Mouse (Mus musculus) heart, adult 2 months (tissue): ENCODE data around the gene Tsen34. TPM values are rescaled to one million over a fixed set of nuclear protein-coding genes. Genes with fewer than 3 reads are reported as not detected.
A peak's percentile ranks its signal among the peaks of the same experiment; 100 is the strongest.

Source experiments
- DNase-seq, 2 experiments: peaks; one replicate each; pipeline ENCODE4 v3.0.0; 2021
- H3K27ac ChIP-seq: fragments of 200-600 bp; 2 replicates; pipeline ENCODE4 v1.8.1; 2022
- H3K27me3 ChIP-seq: fragments of 200-500 bp; 2 replicates; pipeline ENCODE4 v1.6.1; 2012; ENCODE audit warnings: mild to moderate bottlenecking, low read length, inconsistent platforms, mixed read lengths; ENCODE audit not compliant: control insufficient read depth, insufficient read depth
- H3K36me3 ChIP-seq: fragments of 200-500 bp; 2 replicates; pipeline ENCODE4 v1.6.1; 2012; ENCODE audit warnings: low read length, inconsistent platforms; ENCODE audit not compliant: control insufficient read depth, insufficient read depth
- H3K4me1 ChIP-seq: fragments of 200-500 bp; 2 replicates; pipeline ENCODE4 v1.6.1; 2011; ENCODE audit warnings: low read length; ENCODE audit not compliant: control insufficient read depth, insufficient read depth
- H3K4me3 ChIP-seq: fragments of 200-600 bp; 2 replicates; pipeline ENCODE4 v1.8.1; 2022
- H3K79me2 ChIP-seq: fragments of 200-500 bp; replicated peaks from 2 replicates; pipeline ENCODE4 v1.6.1; 2012; ENCODE audit warnings: mild to moderate bottlenecking, inconsistent platforms, low read length, moderate library complexity, mixed read lengths; ENCODE audit not compliant: control insufficient read depth, insufficient read depth
- H3K9ac ChIP-seq: fragments of 200-500 bp; 2 replicates; pipeline ENCODE4 v1.6.1; 2012; ENCODE audit warnings: low read depth, mild to moderate bottlenecking, control low read depth, inconsistent platforms, low read length, mixed read lengths
- CTCF ChIP-seq: fragments of 200-600 bp; IDR thresholded peaks from 2 replicates; pipeline ENCODE4 v1.8.1; 2022; ENCODE audit warnings: antibody characterized with exemption, mild to moderate bottlenecking, moderate library complexity
- EP300 ChIP-seq: fragments of 200-500 bp; IDR thresholded peaks from 2 replicates; pipeline ENCODE4 v1.6.1; 2011; ENCODE audit warnings: low read depth, low read length, control low read depth; ENCODE audit not compliant: insufficient read depth
- POLR2A ChIP-seq: fragments of 200-500 bp; IDR thresholded peaks from 2 replicates; pipeline ENCODE4 v1.6.1; 2011; ENCODE audit warnings: mild to moderate bottlenecking, low read depth, low read length, control low read depth; ENCODE audit not compliant: insufficient read depth
- WGBS: fragments of 180-500 bp; shearing (Covaris S2); methylation state at CpG from one replicate; pipeline ENCODE4 v1.1.7; 2018; 5-methylcytosine and 5-hydroxymethylcytosine counted together
- intact Hi-C: fragments of 180-260 bp; cut with DNase I; formaldehyde crosslinking; loops from one replicate; pipeline ENCODE4 v1.15.1; 2025
- polyA plus RNA-seq: library from polyadenylated mRNA; depleted of rRNA; stranded (reverse); fragments of >200 nt; gene quantifications from 2 replicates; pipeline ENCODE4 v1.2.3, GENCODE M21; 2012
- total RNA-seq, 2 experiments: library from RNA; stranded (reverse); gene quantifications; 2 replicates each; pipeline ENCODE4 v1.2.3; 2021

The Tsen34 gene
- total and polyA plus RNA-seq, 3 experiments: 60.0 to 80.8 (median 66.6) TPM

- H3K27me3 ChIP-seq: no peaks in the 10 kb centered on the region
- H3K4me3 ChIP-seq: no peak within 1 kb of the TSS
- H3K36me3 ChIP-seq: no peaks in the 10 kb centered on the region
- intact Hi-C loops: loop anchor here (5.0 kb wide), 1 partner anchor 70 kb away; no protein-coding TSS in a partner anchor
- H3K4me1 ChIP-seq: no peaks in the 10 kb centered on the region
- H3K79me2 ChIP-seq: no peaks in the 10 kb centered on the region
- TF ChIP-seq EP300 (no peak), POLR2A (no peak), CTCF (no peak)
- H3K27ac ChIP-seq: no peak within 1 kb of the TSS
- no peak for DNase-seq
- no peak within 1 kb of the TSS for H3K9ac ChIP-seq
- WGBS: 60% methylated on average over 9 of the region's 9 CpGs
These were observed 15.3 kb upstream of the Tsen34 start, which contains the start of gene Tmc4 for GRCm38 (mm10) chr7:3677342-3677741. Gene Tmc4, minus strand, starts transcription at chr7:3677553.

GRCm38 (mm10) chr7:3683908-3684550 is 8.6 kb upstream of the Tsen34 start:
- Histone ChIP-seq H3K36me3 (no peaks in the 10 kb centered on the region), H3K27ac (no peak overlapping the region), H3K9ac (no peak overlapping the region), H3K4me1 (no peaks in the 10 kb centered on the region), H3K27me3 (no peaks in the 10 kb centered on the region), H3K79me2 (no peaks in the 10 kb centered on the region), H3K4me3 (no peak overlapping the region)
- 87% methylated on average over 10 of the region's 10 CpGs for WGBS
- intact Hi-C loops: no loop called here
- TF ChIP-seq POLR2A (no peak), EP300 (no peak), CTCF (no peak)
- no peak for DNase-seq

GRCm38 (mm10) chr7:3684698-3685097 is 8.0 kb upstream of the Tsen34 start:
- Histone ChIP-seq H3K4me1 (no peaks in the 10 kb centered on the region), H3K27ac (no peak overlapping the region), H3K36me3 (no peaks in the 10 kb centered on the region), H3K27me3 (no peaks in the 10 kb centered on the region), H3K79me2 (no peaks in the 10 kb centered on the region), H3K4me3 (no peak overlapping the region), H3K9ac (no peak overlapping the region)
- no peak for TF ChIP-seq POLR2A
- TF ChIP-seq CTCF: no peak
- no peak for TF ChIP-seq EP300
- 88% methylated on average over 8 of the region's 8 CpGs for WGBS
- no peak for DNase-seq
- intact Hi-C loops: no loop called here

GRCm38 (mm10) chr7:3685400-3686187 is 7.1 kb upstream of the Tsen34 start:
- no peak overlapping the region for H3K4me3 ChIP-seq
- no peak for DNase-seq
- no peak overlapping the region for H3K9ac ChIP-seq
- intact Hi-C loops: no loop called here
- 90% methylated on average over 31 of the region's 31 CpGs for WGBS
- no peaks in the 10 kb centered on the region for H3K36me3 ChIP-seq
- no peaks in the 10 kb centered on the region for H3K27me3 ChIP-seq
- H3K4me1 ChIP-seq: no peaks in the 10 kb centered on the region
- no peak for TF ChIP-seq EP300
- TF ChIP-seq POLR2A: no peak
- TF ChIP-seq CTCF: no peak
- no peak overlapping the region for H3K27ac ChIP-seq
- H3K79me2 ChIP-seq: no peaks in the 10 kb centered on the region

GRCm38 (mm10) chr7:3691919-3692318 is 744 bp upstream of the Tsen34 start:
- no peaks in the 10 kb centered on the region; the same call in 1 of the 2 replicates for H3K4me1 ChIP-seq
- intact Hi-C loops: loop anchor here (1.0 to 10.0 kb wide), 5 partner anchors 27 to 995 kb away; partner anchors contain the start of genes Cnot3, Hspbp1, Leng1 and Leng8
- H3K79me2 ChIP-seq: no peaks in the 10 kb centered on the region
- TF ChIP-seq EP300 (no peak), POLR2A (no peak), CTCF (no peak)
- H3K4me3 ChIP-seq: peak overlapping the region; percentile 72
- no peak for DNase-seq
- peak overlapping the region; percentile 97 for H3K27ac ChIP-seq
- no peaks in the 10 kb centered on the region; the same call in 1 of the 2 replicates for H3K36me3 ChIP-seq
- WGBS: 28% methylated on average over 3 of the region's 3 CpGs
- peak overlapping the region; percentile 92; the same call in 1 of the 2 replicates for H3K9ac ChIP-seq
- H3K27me3 ChIP-seq: no peaks in the 10 kb centered on the region
